Mouse (Mus musculus): ENCODE measurements around the gene Mylk3.
A peak's percentile ranks its signal among the peaks of the same experiment; 100 is the strongest.

Mylk3 gene

GRCm38 (mm10) chr8:85381926-85382325, 4.2 kb downstream of the Mylk3 start:
- DNase-seq (ENCODE audit: low read depth, low spot score) = no peak

GRCm38 (mm10) chr8:85380824-85381209, 5.3 kb downstream of the Mylk3 start:
- no peak for DNase-seq (ENCODE audit: low read depth, low spot score)

GRCm38 (mm10) chr8:85380123-85380823, 5.9 kb downstream of the Mylk3 start:
- no peak for DNase-seq (ENCODE audit: low read depth, low spot score)

- peak; percentile 14 for DNase-seq (ENCODE audit: low read depth, low spot score)
Measured at GRCm38 (mm10) chr8:85379142-85379781, 6.9 kb downstream of the Mylk3 start.

GRCm38 (mm10) chr8:85376516-85376915, 9.6 kb downstream of the Mylk3 start:
- DNase-seq (ENCODE audit: low read depth, low spot score) = no peak

- no peak for DNase-seq (ENCODE audit: low read depth, low spot score)
Measured at GRCm38 (mm10) chr8:85374286-85374685, 11.9 kb downstream of the Mylk3 start.

- DNase-seq (ENCODE audit: low read depth, low spot score) = no peak
Measured at GRCm38 (mm10) chr8:85373435-85374039, 12.6 kb downstream of the Mylk3 start.

DNA sequence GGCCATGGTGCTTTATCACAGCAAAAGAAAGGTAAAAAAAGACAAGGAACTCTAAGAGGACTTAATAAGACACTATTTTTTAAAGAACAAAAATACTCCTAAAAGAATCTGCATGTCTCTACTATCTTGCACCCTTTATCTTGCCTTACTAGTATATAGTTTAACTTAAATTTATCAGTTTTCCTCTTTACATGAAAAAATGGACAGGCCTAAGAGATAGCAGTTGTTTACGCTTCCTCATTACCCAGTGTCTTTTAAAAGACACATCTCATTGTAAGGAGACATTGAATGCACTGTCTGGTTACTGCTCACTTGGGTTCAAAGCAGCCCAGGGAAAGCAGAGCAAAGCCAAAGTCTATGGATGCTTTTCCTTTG, 13.7 kb downstream of the Mylk3 start:
- DNase-seq (ENCODE audit: low read depth, low spot score) = no peak

DNA sequence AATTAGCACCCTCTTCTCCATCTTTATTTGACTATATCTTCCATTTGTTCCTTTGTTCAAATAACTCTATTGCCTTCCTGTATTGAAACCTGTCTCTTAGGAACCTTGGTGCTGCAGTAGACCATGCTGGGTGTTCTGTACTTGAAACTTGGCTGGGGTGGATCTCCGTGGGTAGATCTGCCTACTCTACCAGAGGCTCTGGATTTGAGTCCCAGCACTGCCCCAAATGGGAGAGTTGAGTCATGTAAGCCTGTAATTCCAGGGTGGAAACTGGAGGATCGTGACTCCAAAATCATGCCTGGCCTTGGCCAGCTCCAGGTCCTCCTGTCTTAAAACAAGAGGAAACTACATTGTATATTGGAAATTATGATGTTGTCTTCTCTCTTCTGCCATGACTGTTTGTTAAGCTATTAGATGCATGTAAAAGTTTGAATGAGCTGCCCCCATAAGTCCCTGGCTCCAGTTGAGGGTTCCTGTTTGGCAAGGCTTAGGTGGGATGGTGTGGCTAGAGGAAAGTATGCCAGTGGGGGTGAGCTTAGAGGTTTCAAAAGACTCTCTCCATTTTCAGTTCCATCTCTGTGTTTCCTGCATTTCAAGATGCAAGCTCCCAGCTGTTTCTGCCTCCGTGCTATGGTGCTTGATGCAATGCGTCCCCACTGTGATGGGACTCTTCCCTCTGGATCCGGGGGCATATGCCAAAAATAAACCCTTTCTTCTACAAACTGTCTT, 14.2 kb downstream of the Mylk3 start:
- DNase-seq (ENCODE audit: low read depth, low spot score) = no peak

DNA sequence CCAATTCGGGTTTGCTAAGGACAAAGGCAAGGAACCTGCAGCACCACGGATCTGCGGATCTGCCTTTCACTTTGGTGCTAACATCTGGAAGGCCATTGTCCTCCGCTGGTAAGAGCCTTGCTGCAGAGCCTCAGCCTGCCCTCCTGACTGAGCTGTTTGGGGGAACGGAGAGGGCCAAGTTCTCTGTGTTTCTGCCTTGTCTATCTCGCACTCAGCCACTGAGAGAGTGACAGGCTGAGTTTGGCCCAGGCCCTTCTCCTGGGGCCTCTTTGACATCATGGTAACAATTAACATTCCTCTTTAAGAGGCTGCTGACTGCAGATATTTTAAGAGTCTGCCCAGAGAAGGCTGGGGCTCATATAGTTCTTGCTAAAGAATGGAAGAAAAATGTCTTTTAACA, 21.0 kb downstream of the Mylk3 start:
- no peak for DNase-seq (ENCODE audit: low read depth, low spot score)

DNA sequence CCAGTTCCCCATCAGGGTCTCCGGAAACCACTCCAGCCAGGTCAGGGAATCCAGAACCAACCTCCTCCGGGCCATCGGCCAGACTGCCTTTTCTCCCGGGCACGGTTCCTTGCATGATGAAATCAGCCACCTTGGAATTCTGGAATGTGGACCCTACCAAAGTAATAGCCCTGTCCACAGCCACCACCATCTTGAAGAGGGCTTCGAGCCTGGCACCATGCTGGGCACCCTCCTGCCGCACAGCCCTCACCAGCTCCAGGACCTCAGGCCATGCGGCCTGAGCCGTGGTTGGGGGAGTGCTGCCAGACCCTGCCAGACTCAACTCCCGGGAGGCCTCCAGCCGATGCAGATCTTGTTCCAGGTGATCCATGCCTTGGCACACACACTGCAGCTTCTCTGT, 21.5 kb downstream of the Mylk3 start:
- no peak for DNase-seq (ENCODE audit: low read depth, low spot score)

DNA sequence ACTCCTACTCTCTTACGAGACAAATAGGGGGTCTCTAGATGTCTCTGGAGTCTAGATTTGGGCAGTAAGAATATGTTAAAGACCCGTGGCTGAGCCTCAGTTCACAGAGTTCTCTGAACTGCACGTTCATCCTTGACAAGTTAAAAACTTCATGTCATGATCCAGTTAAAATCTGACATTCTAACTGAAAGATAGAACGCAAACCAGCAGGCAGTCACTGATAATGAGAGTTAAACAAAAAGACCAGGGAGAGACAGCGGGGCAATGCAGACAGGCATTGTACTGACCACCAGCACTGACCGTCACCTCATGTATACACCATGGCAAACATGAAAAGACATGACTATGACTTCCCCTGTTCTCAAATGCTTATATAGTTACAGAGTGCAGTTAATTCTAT, 22.7 kb downstream of the Mylk3 start:
- DNase-seq (ENCODE audit: low read depth, low spot score) = no peak

DNA sequence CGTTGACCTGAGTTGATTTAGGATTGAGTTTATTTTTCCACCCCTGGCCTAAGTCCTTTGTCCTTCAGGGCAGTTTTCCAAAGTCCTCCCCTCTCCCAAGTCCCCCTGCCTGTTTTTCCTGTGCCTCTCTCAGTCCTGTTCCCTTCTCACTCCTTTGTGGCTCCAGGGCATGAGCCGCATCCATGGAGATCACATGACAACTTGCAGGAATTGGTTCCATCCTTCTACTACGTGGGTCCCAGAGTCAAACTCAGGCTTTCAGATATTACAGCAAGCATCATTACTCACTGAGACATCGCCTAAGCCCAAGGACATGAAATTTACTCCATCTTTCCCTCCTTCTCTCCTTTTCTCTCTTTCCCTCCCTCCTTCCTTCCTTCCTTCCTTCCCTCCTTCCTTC, 23.9 kb downstream of the Mylk3 start:
- no peak for DNase-seq (ENCODE audit: low read depth, low spot score)

DNA sequence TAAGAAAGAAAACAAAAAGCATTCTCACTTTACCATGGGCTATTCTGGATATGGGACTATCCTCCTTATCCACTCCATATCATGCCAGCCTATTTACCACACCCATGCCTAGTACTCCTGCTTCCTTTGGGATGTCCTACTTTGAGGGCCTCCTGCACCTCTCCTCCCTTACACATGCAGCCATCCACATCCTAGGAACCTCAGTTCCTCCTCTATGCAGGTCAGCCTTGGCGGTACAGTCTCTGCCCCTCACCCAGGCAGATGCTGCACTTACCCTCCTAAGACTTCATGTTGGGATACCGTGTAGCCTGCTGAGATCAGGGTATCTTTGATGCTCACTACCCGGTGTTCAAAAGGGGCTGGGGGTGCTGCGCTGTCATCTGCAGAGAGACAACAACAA, 32.9 kb downstream of the Mylk3 start:
- DNase-seq (ENCODE audit: low read depth, low spot score) = no peak

- peak; percentile 13 for DNase-seq (ENCODE audit: low read depth, low spot score)
Measured at GRCm38 (mm10) chr8:85339871-85340573, 46.1 kb downstream of the Mylk3 start.

DNA sequence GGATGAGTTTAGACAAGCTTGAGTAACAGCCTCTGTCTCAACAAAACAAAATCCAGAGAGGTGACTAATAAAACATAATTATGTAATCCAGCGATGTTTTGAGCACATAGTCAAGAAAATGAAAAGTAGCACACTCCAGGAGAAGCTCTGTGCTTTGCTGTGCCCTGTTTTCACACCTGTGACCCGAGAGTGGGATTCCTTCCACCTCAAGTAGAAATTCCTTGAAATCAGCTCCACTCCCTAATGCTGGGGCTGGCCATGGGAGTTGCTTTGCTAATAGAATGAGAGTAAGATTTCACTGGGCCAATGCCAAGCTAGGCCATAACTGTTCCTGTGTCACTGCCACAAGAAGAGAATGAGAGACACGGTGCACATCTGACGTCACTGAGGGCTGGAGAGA, 48.5 kb downstream of the Mylk3 start:
- no peak for DNase-seq (ENCODE audit: low read depth, low spot score)

GRCm38 (mm10) chr8:85336211-85336933, 49.8 kb downstream of the Mylk3 start:
- no peak for DNase-seq (ENCODE audit: low read depth, low spot score)

- DNase-seq (ENCODE audit: low read depth, low spot score) = no peak
Measured at GRCm38 (mm10) chr8:85335105-85335504, 51.0 kb downstream of the Mylk3 start.

GRCm38 (mm10) chr8:85329506-85329905, 56.6 kb downstream of the Mylk3 start:
- DNase-seq (ENCODE audit: low read depth, low spot score) = no peak

DNA sequence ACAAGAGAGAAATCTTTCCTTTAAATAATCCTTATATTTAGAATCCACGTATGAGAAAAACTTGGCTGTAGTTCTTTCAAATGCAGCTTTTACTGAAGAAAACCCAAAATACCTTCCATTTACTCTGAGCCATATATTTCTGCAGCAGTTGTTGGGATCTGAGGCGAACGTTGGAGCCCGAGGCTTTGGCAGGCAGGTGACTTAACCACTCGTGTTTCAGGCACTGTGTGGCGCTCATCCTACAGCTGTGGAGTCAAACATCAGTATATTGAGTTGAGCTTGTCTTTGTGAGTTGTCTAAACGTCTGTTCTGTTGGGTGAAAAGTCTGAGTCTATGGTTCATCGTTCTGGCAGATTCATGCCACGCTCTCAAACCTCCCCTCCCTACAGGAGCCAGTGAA, 59.1 kb downstream of the Mylk3 start:
- DNase-seq (ENCODE audit: low read depth, low spot score) = no peak

- no peak for DNase-seq (ENCODE audit: low read depth, low spot score)
Measured at GRCm38 (mm10) chr8:85323084-85323483, 63.1 kb downstream of the Mylk3 start.

All from forelimb bud, embryonic 11.5 days (tissue).